Mouse (Mus musculus): Measurements from ENCODE around the gene Jph4.

Jph4 gene

GRCm38 (mm10) chr14:55064481-55065370 is 52.0 kb downstream of the Jph4 start:
- DNase-seq (ENCODE audit: low spot score in 2 of 2): no peak

- no peak for DNase-seq (ENCODE audit: low spot score in 2 of 2)
Observed at GRCm38 (mm10) chr14:55063581-55064381, 53.0 kb downstream of the Jph4 start.

GRCm38 (mm10) chr14:55063117-55063516 is 53.6 kb downstream of the Jph4 start:
- no peak for DNase-seq (ENCODE audit: low spot score in 2 of 2)

- DNase-seq (ENCODE audit: low spot score in 2 of 2): peak in 1 of 2 experiments; percentile 63
Observed at GRCm38 (mm10) chr14:55062626-55063025, 54.1 kb downstream of the Jph4 start.

GRCm38 (mm10) chr14:55061845-55062244 is 54.9 kb downstream of the Jph4 start:
- DNase-seq (ENCODE audit: low spot score in 2 of 2): no peak

- DNase-seq (ENCODE audit: low spot score in 2 of 2): no peak
Observed at GRCm38 (mm10) chr14:55059931-55060330, 56.8 kb downstream of the Jph4 start.

GRCm38 (mm10) chr14:55059009-55059408 is 57.7 kb downstream of the Jph4 start:
- no peak for DNase-seq (ENCODE audit: low spot score in 2 of 2)

All from cerebellum, postnatal 4 days (tissue).